Mouse (Mus musculus): ENCODE measurements at regions not wholly inside any gene's neighbourhood (a gene's known extent, or its start where the extent isn't known, plus 50 kb on each side); places are given as distances from the start of the nearest gene placed in this dataset.

GRCm38 (mm10) chr9:94378291-94378690, 159.6 kb downstream of the 1190002N15Rik start:
- Histone ChIP-seq H3K27me3 (no peaks in the 10 kb centered on the region), H3K4me1 (no peaks in the 10 kb centered on the region), H3K4me2 (replicated peaks) (no peak overlapping the region), H3K36me3 (no peaks in the 10 kb centered on the region), H3K9me3 (no peaks in the 10 kb centered on the region), H3K4me3 (no peak overlapping the region), H3K9ac (no peak overlapping the region), H3K27ac (no peak overlapping the region)
- WGBS = 81% methylated on average over 6 of the region's 6 CpGs
- ATAC-seq (ENCODE audit: insufficient number of reproducible peaks, insufficient read depth, low FRiP score, low TSS enrichment) = no peak

GRCm38 (mm10) chr9:94377346-94378039, 160.4 kb downstream of the 1190002N15Rik start:
- WGBS = 60% methylated on average over 7 of the region's 7 CpGs
- no peaks in the 10 kb centered on the region for H3K9me3 ChIP-seq
- no peaks in the 10 kb centered on the region for H3K36me3 ChIP-seq
- H3K27me3 ChIP-seq = no peaks in the 10 kb centered on the region
- H3K27ac ChIP-seq = no peak overlapping the region
- H3K4me1 ChIP-seq = no peaks in the 10 kb centered on the region
- no peak overlapping the region for H3K4me2 ChIP-seq (replicated peaks)
- H3K4me3 ChIP-seq = no peak overlapping the region
- H3K9ac ChIP-seq = no peak overlapping the region
- ATAC-seq (ENCODE audit: insufficient number of reproducible peaks, insufficient read depth, low FRiP score, low TSS enrichment) = no peak

- no peak overlapping the region for H3K9ac ChIP-seq
- no peaks in the 10 kb centered on the region for H3K4me1 ChIP-seq
- H3K27me3 ChIP-seq = no peaks in the 10 kb centered on the region
- no peaks in the 10 kb centered on the region for H3K9me3 ChIP-seq
- H3K4me3 ChIP-seq = no peak overlapping the region
- no peak for ATAC-seq (ENCODE audit: insufficient number of reproducible peaks, insufficient read depth, low FRiP score, low TSS enrichment)
- H3K36me3 ChIP-seq = no peaks in the 10 kb centered on the region
- H3K27ac ChIP-seq = no peak overlapping the region
- 88% methylated on average over 2 of the region's 2 CpGs for WGBS
- H3K4me2 ChIP-seq (replicated peaks) = no peak overlapping the region
Observed at GRCm38 (mm10) chr9:94370976-94371375, 166.9 kb downstream of the 1190002N15Rik start.

- no peak overlapping the region for H3K9ac ChIP-seq
- H3K36me3 ChIP-seq = no peaks in the 10 kb centered on the region
- no peak overlapping the region for H3K4me3 ChIP-seq
- H3K4me1 ChIP-seq = no peaks in the 10 kb centered on the region
- no peaks in the 10 kb centered on the region for H3K9me3 ChIP-seq
- no peak for ATAC-seq (ENCODE audit: insufficient number of reproducible peaks, insufficient read depth, low FRiP score, low TSS enrichment)
- H3K27ac ChIP-seq = no peak overlapping the region
- 84% methylated on average over 7 of the region's 7 CpGs for WGBS
- H3K27me3 ChIP-seq = no peaks in the 10 kb centered on the region
- H3K4me2 ChIP-seq (replicated peaks) = no peak overlapping the region
Observed at GRCm38 (mm10) chr9:94368231-94368936, 169.5 kb downstream of the 1190002N15Rik start.

- no peak for ATAC-seq (ENCODE audit: insufficient number of reproducible peaks, insufficient read depth, low FRiP score, low TSS enrichment)
- H3K9ac ChIP-seq = no peak overlapping the region
- 49% methylated on average over 7 of the region's 7 CpGs for WGBS
- H3K27me3 ChIP-seq = no peaks in the 10 kb centered on the region
- no peaks in the 10 kb centered on the region for H3K36me3 ChIP-seq
- H3K9me3 ChIP-seq = no peaks in the 10 kb centered on the region
- H3K27ac ChIP-seq = no peak overlapping the region
- H3K4me2 ChIP-seq (replicated peaks) = no peak overlapping the region
- H3K4me1 ChIP-seq = no peaks in the 10 kb centered on the region
- no peak overlapping the region for H3K4me3 ChIP-seq
Observed at GRCm38 (mm10) chr9:94361877-94362697, 175.8 kb downstream of the 1190002N15Rik start.

GRCm38 (mm10) chr9:94361011-94361410, 176.9 kb downstream of the 1190002N15Rik start:
- no peak overlapping the region for H3K27ac ChIP-seq
- no peaks in the 10 kb centered on the region for H3K27me3 ChIP-seq
- H3K4me2 ChIP-seq (replicated peaks) = no peak overlapping the region
- no peaks in the 10 kb centered on the region for H3K36me3 ChIP-seq
- no peak for ATAC-seq (ENCODE audit: insufficient number of reproducible peaks, insufficient read depth, low FRiP score, low TSS enrichment)
- 90% methylated on average over 2 of the region's 2 CpGs for WGBS
- H3K9me3 ChIP-seq = no peaks in the 10 kb centered on the region
- no peaks in the 10 kb centered on the region for H3K4me1 ChIP-seq
- no peak overlapping the region for H3K9ac ChIP-seq
- no peak overlapping the region for H3K4me3 ChIP-seq

- no peaks in the 10 kb centered on the region for H3K27me3 ChIP-seq
- H3K27ac ChIP-seq = no peak overlapping the region
- no peak overlapping the region for H3K9ac ChIP-seq
- H3K9me3 ChIP-seq = no peaks in the 10 kb centered on the region
- H3K4me3 ChIP-seq = no peak overlapping the region
- H3K4me1 ChIP-seq = no peaks in the 10 kb centered on the region
- WGBS = 85% methylated on average over 2 of the region's 2 CpGs
- no peaks in the 10 kb centered on the region for H3K36me3 ChIP-seq
- no peak for ATAC-seq (ENCODE audit: insufficient number of reproducible peaks, insufficient read depth, low FRiP score, low TSS enrichment)
- H3K4me2 ChIP-seq (replicated peaks) = no peak overlapping the region
Observed at GRCm38 (mm10) chr9:94358150-94358549, 179.7 kb downstream of the 1190002N15Rik start.

- Histone ChIP-seq H3K36me3 (no peaks in the 10 kb centered on the region), H3K4me1 (no peaks in the 10 kb centered on the region), H3K4me2 (replicated peaks) (no peak overlapping the region), H3K4me3 (no peak overlapping the region), H3K9ac (no peak overlapping the region), H3K9me3 (no peaks in the 10 kb centered on the region), H3K27ac (no peak overlapping the region), H3K27me3 (no peaks in the 10 kb centered on the region)
- ATAC-seq (ENCODE audit: insufficient number of reproducible peaks, insufficient read depth, low FRiP score, low TSS enrichment) = no peak
- WGBS = 78% methylated on average over 4 of the region's 4 CpGs
Observed at GRCm38 (mm10) chr9:94342011-94342410, 195.9 kb downstream of the 1190002N15Rik start.

GRCm38 (mm10) chr9:94341531-94341930, 196.3 kb downstream of the 1190002N15Rik start:
- Histone ChIP-seq H3K36me3 (no peaks in the 10 kb centered on the region), H3K4me2 (replicated peaks) (no peak overlapping the region), H3K9ac (no peak overlapping the region), H3K4me3 (no peak overlapping the region), H3K4me1 (no peaks in the 10 kb centered on the region), H3K27me3 (no peaks in the 10 kb centered on the region), H3K27ac (no peak overlapping the region), H3K9me3 (no peaks in the 10 kb centered on the region)
- WGBS = 87% methylated on average over 2 of the region's 2 CpGs
- ATAC-seq (ENCODE audit: insufficient number of reproducible peaks, insufficient read depth, low FRiP score, low TSS enrichment) = no peak

GRCm38 (mm10) chr9:94333450-94333849, 204.4 kb downstream of the 1190002N15Rik start:
- WGBS = 70% methylated on average over 5 of the region's 5 CpGs

GRCm38 (mm10) chr9:94323011-94323410, 214.9 kb downstream of the 1190002N15Rik start:
- 76% methylated on average over 3 of the region's 3 CpGs for WGBS
- Histone ChIP-seq H3K9ac (no peak overlapping the region), H3K4me1 (no peaks in the 10 kb centered on the region), H3K27me3 (no peaks in the 10 kb centered on the region), H3K9me3 (no peaks in the 10 kb centered on the region), H3K27ac (no peak overlapping the region), H3K36me3 (no peaks in the 10 kb centered on the region), H3K4me3 (no peak overlapping the region), H3K4me2 (replicated peaks) (no peak overlapping the region)
- ATAC-seq (ENCODE audit: insufficient number of reproducible peaks, insufficient read depth, low FRiP score, low TSS enrichment) = no peak

More at GRCm38 (mm10) chr9:94333450-94333849, 204.4 kb downstream of the 1190002N15Rik start:
- Histone ChIP-seq H3K4me1 (no peaks in the 10 kb centered on the region), H3K4me3 (no peak overlapping the region), H3K9me3 (no peaks in the 10 kb centered on the region), H3K4me2 (replicated peaks) (no peak overlapping the region), H3K27ac (no peak overlapping the region), H3K36me3 (no peaks in the 10 kb centered on the region), H3K27me3 (no peaks in the 10 kb centered on the region), H3K9ac (no peak overlapping the region)
- no peak for ATAC-seq (ENCODE audit: insufficient number of reproducible peaks, insufficient read depth, low FRiP score, low TSS enrichment)

GRCm38 (mm10) chr9:94302575-94302974, 235.3 kb downstream of the 1190002N15Rik start:
- no peak for ATAC-seq (ENCODE audit: insufficient number of reproducible peaks, insufficient read depth, low FRiP score, low TSS enrichment)
- Histone ChIP-seq H3K4me2 (replicated peaks) (no peak overlapping the region), H3K4me1 (no peaks in the 10 kb centered on the region), H3K27ac (no peak overlapping the region), H3K27me3 (no peaks in the 10 kb centered on the region), H3K9me3 (no peaks in the 10 kb centered on the region), H3K9ac (no peak overlapping the region), H3K36me3 (no peaks in the 10 kb centered on the region), H3K4me3 (no peak overlapping the region)
- 79% methylated on average over 3 of the region's 3 CpGs for WGBS

Measured in embryonic facial prominence, embryonic 12.5 days (tissue).